ENCODE assay signal across 21 mouse cellular contexts in genomic region chr13:9422876-9423275, GRCm38 (mm10).
DNase-seq lines count a peak whose midpoint lies in the region; ATAC-seq and TF ChIP-seq lines count a peak whose summit lies in the region.
"Had no signal": no experiment of that assay in that cellular context is flagged by ENCODE, and none has a peak within 500 bp of the region (broad histone marks: within the 10 kb centered on the region; RNA-seq: fewer than 3 reads in every experiment).

No protein-coding gene starts in this region.

- no peaks in the 10 kb centered on the region for H3K36me3 ChIP-seq in heart, embryonic 16.5 days (ENCODE audit: control insufficient read depth, insufficient read depth)
- no peaks in the 10 kb centered on the region for H3K36me3 ChIP-seq in midbrain, postnatal 0 days (ENCODE audit: insufficient read depth, low read length)
- no peaks in the 10 kb centered on the region for H3K36me3 ChIP-seq in midbrain, embryonic 13.5 days
- H3K36me3 ChIP-seq: heart, embryonic 12.5 days; midbrain, embryonic 12.5 days had no signal

- peaks cover 33% of the 10 kb centered on the region for H3K4me1 ChIP-seq in heart, embryonic 16.5 days (ENCODE audit: control insufficient read depth, insufficient read depth, low read length)
- no peaks in the 10 kb centered on the region for H3K4me1 ChIP-seq in midbrain, postnatal 0 days (ENCODE audit: insufficient read depth, low read length)
- no peaks in the 10 kb centered on the region for H3K4me1 ChIP-seq in midbrain, embryonic 13.5 days (replicated peaks)
- H3K4me1 ChIP-seq: midbrain, embryonic 12.5 days had no signal

- intact Hi-C loops in heart, postnatal 25 days (cut with DNase I): no loop called here
- intact Hi-C loops in heart, postnatal 14 days (cut with DNase I): no loop called here
- intact Hi-C loops in left cerebral cortex, postnatal 4 days (cut with DNase I): no loop called here

- 65% methylated on average over 1 of the region's 1 CpGs for WGBS in heart, embryonic 16.5 days
- WGBS in midbrain, postnatal 0 days: 87% methylated on average over 1 of the region's 1 CpGs
- WGBS in midbrain, embryonic 13.5 days: 79% methylated on average over 1 of the region's 1 CpGs

- no peaks in the 10 kb centered on the region for H3K9me3 ChIP-seq in heart, embryonic 16.5 days (replicated peaks; ENCODE audit: control insufficient read depth, low read length)
- no peaks in the 10 kb centered on the region for H3K9me3 ChIP-seq in midbrain, postnatal 0 days (ENCODE audit: low read length)
- no peaks in the 10 kb centered on the region for H3K9me3 ChIP-seq in midbrain, embryonic 13.5 days
- H3K9me3 ChIP-seq: heart, embryonic 12.5 days; midbrain, embryonic 12.5 days had no signal

- no peak overlapping the region for H3K9ac ChIP-seq in heart, embryonic 16.5 days (ENCODE audit: low read length)
- H3K9ac ChIP-seq in midbrain, postnatal 0 days (replicated peaks; ENCODE audit: low read length, poor library complexity, severe bottlenecking): no peak overlapping the region
- H3K9ac ChIP-seq in midbrain, embryonic 13.5 days (replicated peaks): no peak overlapping the region
- H3K9ac ChIP-seq: heart, embryonic 12.5 days; hindbrain, embryonic 14.5 days; midbrain, embryonic 12.5 days had no signal

- H3K4me2 ChIP-seq in heart, embryonic 16.5 days (ENCODE audit: low read depth, low read length): no peak overlapping the region
- H3K4me2 ChIP-seq in midbrain, postnatal 0 days (ENCODE audit: low read depth, low read length, poor library complexity, severe bottlenecking): no peak overlapping the region
- H3K4me2 ChIP-seq in midbrain, embryonic 13.5 days (replicated peaks): no peak overlapping the region
- H3K4me2 ChIP-seq: heart, embryonic 12.5 days; hindbrain, embryonic 14.5 days; midbrain, embryonic 12.5 days had no signal

- H3K27ac ChIP-seq in heart, embryonic 16.5 days (ENCODE audit: low read length): peak overlapping the region; percentile 47; the same call in 1 of the 2 replicates
- H3K27ac ChIP-seq in midbrain, postnatal 0 days (ENCODE audit: low read depth, low read length): no peak overlapping the region
- no peak overlapping the region for H3K27ac ChIP-seq in midbrain, embryonic 13.5 days
- H3K27ac ChIP-seq: hindbrain, embryonic 14.5 days; midbrain, embryonic 12.5 days; stomach, postnatal 0 days had no signal

- H3K4me3 ChIP-seq in heart, embryonic 16.5 days (ENCODE audit: low read length): no peak overlapping the region
- no peak overlapping the region for H3K4me3 ChIP-seq in midbrain, postnatal 0 days (ENCODE audit: low read depth, low read length)
- H3K4me3 ChIP-seq in midbrain, embryonic 13.5 days (replicated peaks): no peak overlapping the region
- H3K4me3 ChIP-seq: heart, embryonic 12.5 days; midbrain, embryonic 12.5 days had no signal

- no peaks in the 10 kb centered on the region for H3K27me3 ChIP-seq in heart, embryonic 16.5 days (ENCODE audit: control insufficient read depth, insufficient read depth, low read length)
- H3K27me3 ChIP-seq in midbrain, postnatal 0 days (ENCODE audit: insufficient read depth, low read length): no peaks in the 10 kb centered on the region
- no peaks in the 10 kb centered on the region for H3K27me3 ChIP-seq in midbrain, embryonic 13.5 days
- H3K27me3 ChIP-seq: heart, embryonic 12.5 days; midbrain, embryonic 12.5 days had no signal

- TF ChIP-seq CTCF in midbrain, postnatal 0 days (IDR thresholded peaks at IDR 0.05): no peak

- no peak for DNase-seq in heart, postnatal 25 days (ENCODE audit: low spot score)
- peak; percentile 10 for DNase-seq in midbrain, postnatal 0 days (ENCODE audit: low spot score)
- peak; percentile 54 for DNase-seq in cerebellum, adult 9-10 months
- DNase-seq in gonadal fat pad, adult 2 months (ENCODE audit: low read depth): peak; percentile 28
- DNase-seq in heart, postnatal 14 days: no peak
- no peak for DNase-seq in left cerebral cortex, postnatal 4 days
- DNase-seq: gastrocnemius, postnatal 25 days; kidney, adult 2 months; kidney, postnatal 25 days; layer of hippocampus, adult 9-11 months; liver; lung, postnatal 4 days; right cerebral cortex, adult 18-20 months; spleen, adult 18-20 months; thymus, postnatal 36 days had no signal

- no peak for ATAC-seq in heart, embryonic 16.5 days (replicated peaks; ENCODE audit: extremely low read depth, insufficient read depth, low FRiP score)
- ATAC-seq in midbrain, postnatal 0 days (ENCODE audit: low FRiP score): no peak
- ATAC-seq in midbrain, embryonic 13.5 days: no peak

Comparison
In these comparisons a context has a peak if more than half of its experiments do, and no peak if none do; other contexts are left out.
1. DNase-seq: peak in midbrain, postnatal 0 days (single experiment), cerebellum, adult 9-10 months (single experiment) and gonadal fat pad, adult 2 months (single experiment); none in heart, postnatal 25 days (single experiment), heart, postnatal 14 days (0 of 2) and left cerebral cortex, postnatal 4 days (single experiment).